Mouse (Mus musculus): ENCODE measurements around the gene Mycn.

DNA sequence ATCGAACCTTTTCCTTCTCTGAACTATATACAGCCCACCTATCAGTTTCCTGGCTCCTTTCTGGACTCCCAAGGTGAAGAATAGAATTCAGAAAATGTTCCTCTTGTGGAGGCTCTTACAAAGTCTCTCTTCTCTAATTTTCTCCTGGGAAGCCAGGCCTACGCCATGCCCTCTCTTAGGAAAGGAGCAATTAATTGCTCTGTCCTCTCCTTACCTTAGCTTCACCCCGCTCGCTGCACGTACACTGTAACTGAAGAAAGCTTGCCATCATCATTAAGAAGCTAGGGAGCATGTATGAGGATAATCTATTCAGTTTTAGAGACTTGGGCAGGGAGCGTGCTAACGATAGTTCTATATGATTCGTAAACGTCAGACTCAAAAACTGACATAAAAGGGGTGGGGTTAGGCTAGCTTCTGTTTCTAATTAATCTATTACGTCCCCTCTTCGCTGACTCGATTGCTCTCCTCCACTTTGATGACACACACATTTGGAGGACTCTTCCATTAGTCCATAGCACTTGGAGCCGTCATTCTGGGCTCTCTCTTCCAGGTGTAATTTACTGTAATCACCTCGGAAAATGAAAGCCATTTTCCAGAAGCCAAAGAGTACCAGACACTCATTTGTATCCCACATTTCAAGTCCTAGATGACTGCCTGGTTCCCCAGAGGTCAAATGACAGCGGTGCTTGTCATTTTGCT is 55.4 kb downstream of the Mycn start:
- no peak for TF ChIP-seq CTCF (IDR thresholded peaks at IDR 0.05; ENCODE audit: control insufficient read depth, insufficient read depth, insufficient read length)
- no peak for TF ChIP-seq MAX (IDR thresholded peaks at IDR 0.05)
- no peak for TF ChIP-seq FOSL1 (IDR thresholded peaks at IDR 0.05; ENCODE audit: insufficient read depth, low read length, poor library complexity, severe bottlenecking)
- TF ChIP-seq USF1 (IDR thresholded peaks at IDR 0.05; ENCODE audit: low read depth), result no peak
- no peak for TF ChIP-seq MYOD1 (IDR thresholded peaks at IDR 0.05; ENCODE audit: control insufficient read depth, insufficient read length, low read depth)
- no peak for TF ChIP-seq MYOG (IDR thresholded peaks at IDR 0.05; ENCODE audit: control insufficient read depth, extremely low read depth, insufficient read length)
- no peak for TF ChIP-seq CEBPB (IDR thresholded peaks at IDR 0.05; ENCODE audit: low read depth)
